Mouse (Mus musculus): Measurements from ENCODE around the gene Myo1d.

The Myo1d gene

GRCm38 (mm10) chr11:80498328-80499070, 281.3 kb downstream of the Myo1d start:
- DNase-seq, result no peak

GRCm38 (mm10) chr11:80497225-80497919, 282.5 kb downstream of the Myo1d start:
- DNase-seq, result no peak

GRCm38 (mm10) chr11:80496640-80497039, 283.2 kb downstream of the Myo1d start:
- no peak for DNase-seq

GRCm38 (mm10) chr11:80495972-80496371, 283.9 kb downstream of the Myo1d start:
- no peak for DNase-seq

GRCm38 (mm10) chr11:80494852-80495251, 285.0 kb downstream of the Myo1d start:
- DNase-seq, result peak; percentile 28 to 33

GRCm38 (mm10) chr11:80493186-80493585, 286.6 kb downstream of the Myo1d start:
- DNase-seq, result no peak

GRCm38 (mm10) chr11:80490831-80491230, 289.0 kb downstream of the Myo1d start:
- DNase-seq, result no peak

GRCm38 (mm10) chr11:80489882-80490196, 290.0 kb downstream of the Myo1d start:
- peak; percentile 21 to 28 for DNase-seq

- DNase-seq, result peak in 1 of 2 experiments; percentile 22
Measured at GRCm38 (mm10) chr11:80489172-80489881, 290.5 kb downstream of the Myo1d start.

- no peak for DNase-seq
Measured at GRCm38 (mm10) chr11:80487904-80488587, 291.8 kb downstream of the Myo1d start.

- DNase-seq, result no peak
Measured at GRCm38 (mm10) chr11:80485622-80486206, 294.1 kb downstream of the Myo1d start.

- no peak for DNase-seq
Measured at GRCm38 (mm10) chr11:80485120-80485551, 294.7 kb downstream of the Myo1d start.

- no peak for DNase-seq
Measured at GRCm38 (mm10) chr11:80484191-80484791, 295.5 kb downstream of the Myo1d start.

GRCm38 (mm10) chr11:80483536-80484067, 296.2 kb downstream of the Myo1d start:
- DNase-seq, result no peak

GRCm38 (mm10) chr11:80482921-80483320, 296.9 kb downstream of the Myo1d start:
- no peak for DNase-seq

- no peak for DNase-seq
Measured at GRCm38 (mm10) chr11:80482347-80482746, 297.5 kb downstream of the Myo1d start.

- DNase-seq, result no peak
Measured at GRCm38 (mm10) chr11:80481409-80482050, 298.3 kb downstream of the Myo1d start.

GRCm38 (mm10) chr11:80479906-80480866, 299.6 kb downstream of the Myo1d start:
- no peak for DNase-seq

- DNase-seq, result no peak
Measured at GRCm38 (mm10) chr11:80479425-80479824, 300.4 kb downstream of the Myo1d start.

GRCm38 (mm10) chr11:80478694-80479412, 301.0 kb downstream of the Myo1d start:
- DNase-seq, result no peak
